Mouse (Mus musculus): ENCODE data around the gene Slc38a4. TPM values are rescaled to one million over a fixed set of nuclear protein-coding genes. Genes with fewer than 3 reads are reported as not detected.

The Slc38a4 gene
- polyA plus RNA-seq, 1 experiment, result 0.01 TPM

- H3K27me3 ChIP-seq (ENCODE audit: control insufficient read depth), result no peaks in the 10 kb centered on the region
- no peak overlapping the region for H3K4me3 ChIP-seq (replicated peaks)
- TF ChIP-seq GATA1 (IDR thresholded peaks at IDR 0.05; ENCODE audit: low read length), result no peak
- TF ChIP-seq TAL1 (IDR thresholded peaks at IDR 0.05; ENCODE audit: low read length), result no peak
- H3K9me3 ChIP-seq (ENCODE audit: control insufficient read depth, low read length), result no peaks in the 10 kb centered on the region
- no peaks in the 10 kb centered on the region for H3K4me1 ChIP-seq (ENCODE audit: control insufficient read depth)
- H3K36me3 ChIP-seq (ENCODE audit: control insufficient read depth), result no peaks in the 10 kb centered on the region
These were observed 20.3 kb upstream of the Slc38a4 start for GRCm38 (mm10) chr15:97076092-97076491.

GRCm38 (mm10) chr15:97075240-97075639, 19.5 kb upstream of the Slc38a4 start:
- Histone ChIP-seq H3K9me3 (ENCODE audit: control insufficient read depth, low read length) (no peaks in the 10 kb centered on the region), H3K36me3 (ENCODE audit: control insufficient read depth) (no peaks in the 10 kb centered on the region), H3K4me3 (replicated peaks) (no peak overlapping the region), H3K27me3 (ENCODE audit: control insufficient read depth) (no peaks in the 10 kb centered on the region), H3K4me1 (ENCODE audit: control insufficient read depth) (no peaks in the 10 kb centered on the region)
- TF ChIP-seq TAL1 (IDR thresholded peaks at IDR 0.05; ENCODE audit: low read length) (no peak), GATA1 (IDR thresholded peaks at IDR 0.05; ENCODE audit: low read length) (no peak)

- Histone ChIP-seq H3K4me1 (ENCODE audit: control insufficient read depth) (no peaks in the 10 kb centered on the region), H3K36me3 (ENCODE audit: control insufficient read depth) (no peaks in the 10 kb centered on the region), H3K27me3 (ENCODE audit: control insufficient read depth) (no peaks in the 10 kb centered on the region), H3K4me3 (replicated peaks) (no peak overlapping the region), H3K9me3 (ENCODE audit: control insufficient read depth, low read length) (no peaks in the 10 kb centered on the region)
- TF ChIP-seq TAL1 (IDR thresholded peaks at IDR 0.05; ENCODE audit: low read length) (no peak), GATA1 (IDR thresholded peaks at IDR 0.05; ENCODE audit: low read length) (no peak)
These were observed 17.4 kb upstream of the Slc38a4 start for GRCm38 (mm10) chr15:97072859-97073826.

- Histone ChIP-seq H3K4me3 (replicated peaks) (no peak overlapping the region), H3K4me1 (ENCODE audit: control insufficient read depth) (no peaks in the 10 kb centered on the region), H3K9me3 (ENCODE audit: control insufficient read depth, low read length) (no peaks in the 10 kb centered on the region), H3K36me3 (ENCODE audit: control insufficient read depth) (no peaks in the 10 kb centered on the region), H3K27me3 (ENCODE audit: control insufficient read depth) (no peaks in the 10 kb centered on the region)
- TF ChIP-seq TAL1 (IDR thresholded peaks at IDR 0.05; ENCODE audit: low read length) (no peak), GATA1 (IDR thresholded peaks at IDR 0.05; ENCODE audit: low read length) (no peak)
These were observed 11.8 kb upstream of the Slc38a4 start for GRCm38 (mm10) chr15:97067340-97068136.

GRCm38 (mm10) chr15:97066937-97067336, 11.2 kb upstream of the Slc38a4 start:
- TF ChIP-seq TAL1 (IDR thresholded peaks at IDR 0.05; ENCODE audit: low read length), result no peak
- no peak for TF ChIP-seq GATA1 (IDR thresholded peaks at IDR 0.05; ENCODE audit: low read length)
- Histone ChIP-seq H3K4me1 (ENCODE audit: control insufficient read depth) (no peaks in the 10 kb centered on the region), H3K9me3 (ENCODE audit: control insufficient read depth, low read length) (no peaks in the 10 kb centered on the region), H3K36me3 (ENCODE audit: control insufficient read depth) (no peaks in the 10 kb centered on the region), H3K4me3 (replicated peaks) (no peak overlapping the region), H3K27me3 (ENCODE audit: control insufficient read depth) (no peaks in the 10 kb centered on the region)

- H3K4me1 ChIP-seq (ENCODE audit: control insufficient read depth), result no peaks in the 10 kb centered on the region
- no peaks in the 10 kb centered on the region for H3K27me3 ChIP-seq (ENCODE audit: control insufficient read depth)
- H3K36me3 ChIP-seq (ENCODE audit: control insufficient read depth), result no peaks in the 10 kb centered on the region
- TF ChIP-seq TAL1 (IDR thresholded peaks at IDR 0.05; ENCODE audit: low read length) (no peak), GATA1 (IDR thresholded peaks at IDR 0.05; ENCODE audit: low read length) (no peak)
- no peak overlapping the region for H3K4me3 ChIP-seq (replicated peaks)
- H3K9me3 ChIP-seq (ENCODE audit: control insufficient read depth, low read length), result peaks cover 3% of the 10 kb centered on the region; the same call in 1 of the 2 replicates
These were observed 7.5 kb upstream of the Slc38a4 start for GRCm38 (mm10) chr15:97063211-97063610.

GRCm38 (mm10) chr15:97060973-97061372, 5.2 kb upstream of the Slc38a4 start:
- Histone ChIP-seq H3K36me3 (ENCODE audit: control insufficient read depth) (no peaks in the 10 kb centered on the region), H3K4me1 (ENCODE audit: control insufficient read depth) (no peaks in the 10 kb centered on the region), H3K9me3 (ENCODE audit: control insufficient read depth, low read length) (peaks cover 3% of the 10 kb centered on the region; the same call in 1 of the 2 replicates), H3K27me3 (ENCODE audit: control insufficient read depth) (peaks cover 2% of the 10 kb centered on the region), H3K4me3 (replicated peaks) (no peak overlapping the region)
- TF ChIP-seq GATA1 (IDR thresholded peaks at IDR 0.05; ENCODE audit: low read length), result no peak
- TF ChIP-seq TAL1 (IDR thresholded peaks at IDR 0.05; ENCODE audit: low read length), result no peak

- H3K4me1 ChIP-seq (ENCODE audit: control insufficient read depth), result no peaks in the 10 kb centered on the region
- H3K36me3 ChIP-seq (ENCODE audit: control insufficient read depth), result no peaks in the 10 kb centered on the region
- TF ChIP-seq TAL1 (IDR thresholded peaks at IDR 0.05; ENCODE audit: low read length) (no peak), GATA1 (IDR thresholded peaks at IDR 0.05; ENCODE audit: low read length) (no peak)
- H3K4me3 ChIP-seq (replicated peaks), result no peak overlapping the region
- H3K9me3 ChIP-seq (ENCODE audit: control insufficient read depth, low read length), result peaks cover 6% of the 10 kb centered on the region
- peaks cover 6% of the 10 kb centered on the region for H3K27me3 ChIP-seq (ENCODE audit: control insufficient read depth)
These were observed 4.8 kb upstream of the Slc38a4 start for GRCm38 (mm10) chr15:97060571-97060970.

- TF ChIP-seq TAL1 (IDR thresholded peaks at IDR 0.05; ENCODE audit: low read length), result no peak
- TF ChIP-seq GATA1 (IDR thresholded peaks at IDR 0.05; ENCODE audit: low read length), result no peak
- Histone ChIP-seq H3K4me1 (ENCODE audit: control insufficient read depth) (no peaks in the 10 kb centered on the region), H3K9me3 (ENCODE audit: control insufficient read depth, low read length) (peaks cover 11% of the 10 kb centered on the region), H3K36me3 (ENCODE audit: control insufficient read depth) (no peaks in the 10 kb centered on the region), H3K4me3 (replicated peaks) (no peak overlapping the region), H3K27me3 (ENCODE audit: control insufficient read depth) (peaks cover 11% of the 10 kb centered on the region)
These were observed 4.3 kb upstream of the Slc38a4 start for GRCm38 (mm10) chr15:97060102-97060501.
